Mouse (Mus musculus): ENCODE data around the gene Palm.

DNA sequence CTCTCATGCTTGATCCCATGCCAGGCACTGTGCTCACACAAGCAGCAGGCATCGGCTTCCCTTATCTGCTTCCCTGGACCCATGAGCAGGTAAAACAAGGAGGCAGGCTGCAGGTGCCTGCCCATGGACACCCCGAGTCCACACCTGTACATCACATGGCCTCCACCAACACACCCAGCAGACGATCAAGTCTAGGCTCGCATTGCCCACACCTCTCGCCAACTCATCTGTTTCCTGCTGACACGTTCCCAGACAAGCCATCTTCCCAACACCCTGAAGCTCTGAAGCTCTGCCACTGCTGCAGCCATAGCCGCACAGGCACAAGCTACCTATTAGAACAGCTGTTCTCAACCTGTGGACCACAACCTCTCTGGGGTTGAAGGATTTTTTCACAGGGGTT is 29.1 kb upstream of the Palm start:
- no peak for TF ChIP-seq CTCF (IDR thresholded peaks at IDR 0.05; ENCODE audit: low read depth)
- no peak for TF ChIP-seq EP300 (IDR thresholded peaks at IDR 0.05; ENCODE audit: low read depth)
